Mouse (Mus musculus): Measurements from ENCODE around the gene Ddx17. TPM values are rescaled to one million over a fixed set of nuclear protein-coding genes. Genes with fewer than 3 reads are reported as not detected.
A peak's percentile ranks its signal among the peaks of the same experiment; 100 is the strongest.

The Ddx17 gene
- polyA plus RNA-seq, 1 experiment from 2014 or later = 62.9 TPM

DNA sequence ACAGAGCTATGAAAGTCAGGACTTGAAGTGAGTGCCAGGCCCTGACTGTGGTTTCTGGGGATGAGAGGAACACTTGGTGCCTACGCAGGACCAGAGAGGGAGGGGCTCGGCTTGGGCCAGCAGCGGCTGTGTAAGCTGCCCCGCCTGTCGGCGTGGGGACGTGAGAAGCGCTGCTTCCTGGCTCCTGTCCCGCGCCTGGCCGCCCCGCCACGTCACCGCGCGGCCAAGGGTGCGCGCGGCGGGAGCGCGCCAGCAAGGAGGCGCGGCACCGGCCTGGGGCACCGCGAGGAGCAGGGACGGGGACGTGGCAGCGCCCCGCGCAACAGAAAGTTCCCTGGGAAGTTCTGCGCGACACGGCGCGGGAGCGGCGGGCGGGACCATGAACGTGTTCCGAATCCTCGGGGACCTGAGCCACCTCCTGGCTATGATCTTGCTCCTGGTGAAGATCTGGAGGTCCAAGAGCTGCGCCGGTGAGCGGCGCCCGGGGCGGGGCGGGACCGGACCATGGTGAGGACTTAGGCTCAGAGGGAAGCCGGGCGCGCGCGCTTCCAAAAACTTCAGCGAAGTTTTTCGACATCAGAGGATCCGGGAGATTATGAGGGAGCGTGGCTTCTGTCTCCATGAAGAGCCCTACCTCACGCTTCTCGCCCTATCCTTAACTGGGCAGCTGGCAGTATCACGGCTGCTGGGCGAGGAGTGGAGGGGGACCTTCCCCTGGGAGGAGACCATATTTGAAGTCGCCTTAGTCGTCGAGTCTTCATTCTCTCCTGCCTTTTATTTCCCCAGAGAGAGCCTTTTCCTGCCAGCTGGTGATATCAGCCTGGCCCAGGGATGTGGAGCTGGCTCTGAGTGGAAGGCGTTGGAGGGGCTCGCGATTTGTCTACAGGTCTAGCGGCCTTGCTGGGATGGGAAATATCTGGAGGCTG is 30.1 kb downstream of the Ddx17 start, which contains the start of gene Kdelr3:
Kdelr3 (plus strand) TSS at position 241 of the 926 bp plus-strand sequence.
- peaks cover 51% of the 10 kb centered on the region for H3K27me3 ChIP-seq
- no peaks in the 10 kb centered on the region for H3K9me3 ChIP-seq
- H3K36me3 ChIP-seq = no peaks in the 10 kb centered on the region
- WGBS = 2% methylated on average over 71 of the region's 71 CpGs
- peak within 1 kb of the TSS; percentile 72 for H3K27ac ChIP-seq
- peak; percentile 84 for ATAC-seq (ENCODE audit: low FRiP score, low read depth)
- H3K9ac ChIP-seq = peak within 1 kb of the TSS; percentile 85
- peak within 1 kb of the TSS; percentile 67 for H3K4me3 ChIP-seq
- H3K4me1 ChIP-seq = peaks cover 47% of the 10 kb centered on the region
- H3K4me2 ChIP-seq (replicated peaks) = peak within 1 kb of the TSS; percentile 82

DNA sequence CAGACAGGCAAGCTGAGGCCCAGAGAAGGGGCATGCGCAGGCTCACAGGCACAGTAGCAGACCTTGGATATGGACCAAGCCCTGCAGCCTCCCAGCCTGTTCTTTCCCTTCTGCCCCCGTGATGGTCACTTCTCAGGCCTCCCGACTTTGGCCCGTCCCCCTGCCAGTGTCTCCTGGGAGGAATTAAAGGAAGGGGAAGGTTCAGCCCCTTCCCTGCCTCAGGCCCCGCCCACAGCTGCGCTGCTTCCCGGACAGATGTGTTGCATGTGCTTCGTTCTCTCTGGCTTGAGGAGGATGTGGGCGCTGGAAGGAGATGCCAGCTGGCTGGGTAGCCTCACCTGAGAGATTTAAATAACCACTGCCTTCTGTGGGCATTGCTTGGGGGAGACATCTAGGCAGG is 32.6 kb downstream of the Ddx17 start:
- 5% methylated on average over 9 of the region's 9 CpGs for WGBS
- Histone ChIP-seq H3K4me2 (replicated peaks) (no peak overlapping the region), H3K36me3 (no peaks in the 10 kb centered on the region), H3K9ac (0 out of 2 replicates have a peak overlapping the region, but pooled peaks have one; percentile 32), H3K9me3 (no peaks in the 10 kb centered on the region), H3K27ac (no peak overlapping the region), H3K27me3 (peaks cover 76% of the 10 kb centered on the region), H3K4me1 (peaks cover 46% of the 10 kb centered on the region), H3K4me3 (no peak overlapping the region)
- no peak for ATAC-seq (ENCODE audit: low FRiP score, low read depth)

DNA sequence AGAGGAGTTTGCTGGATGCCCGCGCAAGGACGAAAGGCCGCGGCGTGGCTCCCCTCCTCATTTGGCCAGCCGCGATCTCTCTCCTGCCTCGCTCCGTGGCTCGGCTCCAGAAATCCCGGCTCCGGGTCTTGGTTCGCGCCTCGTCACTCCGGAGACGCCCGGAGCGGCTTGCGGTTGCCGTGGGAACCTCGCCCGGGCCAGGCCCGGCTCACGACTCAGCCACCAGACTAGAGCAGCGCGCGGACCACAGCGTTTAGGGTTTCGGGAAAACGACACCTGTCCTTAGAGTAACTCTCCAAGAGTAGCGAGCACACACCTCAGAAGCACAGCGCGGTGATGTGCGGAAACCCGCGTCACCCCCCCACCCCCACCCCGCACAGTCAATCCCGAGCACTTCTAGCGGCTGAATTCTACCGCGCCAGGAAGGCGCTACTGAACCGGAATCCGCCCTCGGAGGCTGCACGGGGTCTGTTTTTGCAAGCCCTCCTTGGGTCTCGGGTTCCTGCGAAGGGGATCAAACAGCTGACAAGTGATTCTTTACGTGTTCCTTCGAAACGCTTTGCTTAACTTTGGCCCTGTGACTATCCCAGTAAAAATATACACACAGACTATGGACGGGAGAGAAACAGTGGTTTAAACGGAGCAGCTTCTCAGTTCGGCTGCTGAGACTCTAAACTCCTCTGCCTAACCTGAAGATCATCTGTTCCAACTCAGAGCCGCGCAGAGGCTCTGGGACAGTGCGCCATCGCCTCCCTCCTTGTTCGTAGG is 34.8 kb downstream of the Ddx17 start:
- Histone ChIP-seq H3K36me3 (no peaks in the 10 kb centered on the region), H3K4me3 (peak overlapping the region; percentile 40), H3K4me2 (replicated peaks) (peak overlapping the region; percentile 73), H3K9ac (peak overlapping the region; percentile 50; the same call in 1 of the 2 replicates), H3K4me1 (peaks cover 25% of the 10 kb centered on the region), H3K9me3 (no peaks in the 10 kb centered on the region), H3K27me3 (peaks cover 83% of the 10 kb centered on the region), H3K27ac (no peak overlapping the region)
- ATAC-seq (ENCODE audit: low FRiP score, low read depth) = peak; percentile 74
- WGBS = under 1% methylated on average over 61 of the region's 61 CpGs

DNA sequence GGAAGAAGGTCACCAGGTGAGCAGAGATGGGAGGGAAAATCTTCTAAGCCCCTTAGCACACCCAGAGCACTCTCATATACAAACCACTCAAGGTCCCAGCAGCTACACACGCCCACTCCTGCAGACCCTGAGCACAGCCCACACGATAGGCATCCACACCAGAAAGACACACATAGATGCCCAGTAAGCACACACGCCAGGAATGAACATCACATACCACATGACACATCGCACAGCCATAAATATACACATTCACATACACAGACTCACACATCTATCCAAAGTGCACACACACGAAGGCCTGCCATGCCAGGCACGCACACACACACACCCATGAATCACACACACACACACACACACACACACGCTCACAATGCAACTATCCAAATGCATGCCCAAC is 36.1 kb downstream of the Ddx17 start:
- no peaks in the 10 kb centered on the region for H3K9me3 ChIP-seq
- H3K9ac ChIP-seq = no peak overlapping the region
- H3K27ac ChIP-seq = no peak overlapping the region
- H3K4me3 ChIP-seq = no peak overlapping the region
- H3K4me2 ChIP-seq (replicated peaks) = no peak overlapping the region
- WGBS = 76% methylated on average over 7 of the region's 7 CpGs
- ATAC-seq (ENCODE audit: low FRiP score, low read depth) = no peak
- H3K4me1 ChIP-seq = peaks cover 31% of the 10 kb centered on the region
- H3K36me3 ChIP-seq = no peaks in the 10 kb centered on the region
- H3K27me3 ChIP-seq = peaks cover 90% of the 10 kb centered on the region

DNA sequence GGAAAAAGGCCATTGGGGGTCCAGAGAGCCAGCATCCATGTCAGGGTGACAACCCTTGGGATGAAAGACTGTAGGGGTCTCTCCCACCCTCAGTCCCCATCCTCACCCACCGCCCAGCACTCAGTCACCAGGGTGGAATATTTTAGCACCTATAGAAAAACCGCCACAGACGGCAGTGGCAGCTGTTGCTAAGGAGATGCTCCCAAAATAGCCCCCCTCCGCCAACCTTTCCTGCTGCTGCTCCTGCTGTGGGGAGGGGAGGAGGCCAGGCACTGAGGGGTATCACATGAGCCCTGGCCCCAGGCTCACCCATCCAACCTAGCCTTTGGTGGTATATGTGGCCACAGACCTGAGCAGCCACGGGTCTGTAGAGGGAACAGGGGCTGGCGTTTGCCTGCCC is 36.5 kb downstream of the Ddx17 start:
- 36% methylated on average over 6 of the region's 6 CpGs for WGBS
- Histone ChIP-seq H3K9ac (no peak overlapping the region), H3K27me3 (peaks cover 90% of the 10 kb centered on the region), H3K4me2 (replicated peaks) (no peak overlapping the region), H3K4me3 (no peak overlapping the region), H3K9me3 (no peaks in the 10 kb centered on the region), H3K4me1 (peaks cover 36% of the 10 kb centered on the region), H3K36me3 (no peaks in the 10 kb centered on the region), H3K27ac (no peak overlapping the region)
- ATAC-seq (ENCODE audit: low FRiP score, low read depth) = no peak

DNA sequence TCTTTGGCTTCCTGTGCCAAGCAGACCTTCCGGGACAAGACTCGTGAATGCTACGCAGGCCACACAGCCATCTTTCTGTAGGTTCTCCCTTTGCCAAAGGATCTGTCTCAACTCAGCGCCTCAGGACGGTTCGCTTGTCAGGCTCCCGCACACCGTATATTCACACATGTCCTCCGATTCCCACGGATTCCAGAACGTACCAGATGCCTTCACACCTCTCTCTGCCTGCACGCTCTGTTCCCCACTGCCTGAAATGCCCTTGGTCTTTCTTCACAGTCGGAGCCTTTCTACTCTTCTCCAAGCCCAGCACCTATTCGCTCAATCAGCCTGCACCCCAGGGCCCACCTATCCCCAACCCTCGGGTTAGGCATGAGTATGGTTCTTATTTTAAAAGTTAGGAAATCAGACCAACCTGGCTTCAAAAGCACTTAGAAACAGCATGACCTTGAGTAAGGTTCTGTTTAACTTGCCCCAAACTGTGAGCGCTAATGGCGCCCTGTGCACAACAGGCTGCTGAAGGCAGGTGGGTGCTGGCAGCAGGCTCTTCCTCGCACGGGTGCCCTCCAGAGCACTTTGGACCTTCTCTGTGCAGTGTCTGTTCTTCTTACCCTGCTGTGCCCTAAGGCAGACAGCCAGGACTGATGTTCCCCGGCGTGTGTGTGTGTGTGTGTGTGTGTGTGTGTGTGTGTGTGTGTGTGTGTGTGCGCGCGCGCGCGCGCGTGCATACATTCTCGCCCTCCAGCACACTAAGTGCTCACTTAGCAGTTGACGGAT is 39.3 kb downstream of the Ddx17 start:
- no peak overlapping the region for H3K4me2 ChIP-seq (replicated peaks)
- no peaks in the 10 kb centered on the region for H3K9me3 ChIP-seq
- H3K27me3 ChIP-seq = peaks cover 91% of the 10 kb centered on the region
- H3K36me3 ChIP-seq = no peaks in the 10 kb centered on the region
- H3K4me1 ChIP-seq = peaks cover 28% of the 10 kb centered on the region
- no peak overlapping the region for H3K9ac ChIP-seq
- no peak overlapping the region for H3K4me3 ChIP-seq
- H3K27ac ChIP-seq = no peak overlapping the region
- ATAC-seq (ENCODE audit: low FRiP score, low read depth) = no peak
- 46% methylated on average over 31 of the region's 31 CpGs for WGBS

DNA sequence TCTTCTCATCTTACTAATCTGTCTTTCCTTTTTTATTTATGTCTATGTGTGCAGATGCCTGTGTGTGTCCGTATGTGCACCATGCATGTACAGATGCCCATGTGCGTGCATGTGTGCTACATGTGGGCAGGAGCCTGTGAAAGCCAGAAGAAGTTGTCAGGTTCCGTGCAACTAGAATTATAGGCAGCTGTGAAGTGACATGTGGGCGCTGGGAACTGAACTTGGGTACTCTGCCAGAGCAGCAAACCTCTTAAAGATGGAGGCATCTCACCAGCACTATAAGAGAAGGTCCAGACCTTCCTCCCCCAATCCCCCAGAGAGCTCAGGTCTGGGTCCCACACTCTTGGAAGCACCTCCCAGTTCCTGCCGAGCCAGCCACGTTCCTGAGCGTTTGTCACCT is 40.1 kb downstream of the Ddx17 start:
- 32% methylated on average over 7 of the region's 7 CpGs for WGBS
- H3K9ac ChIP-seq = no peak overlapping the region
- peak overlapping the region; percentile 100; the same call in 1 of the 2 replicates for H3K4me2 ChIP-seq (replicated peaks)
- H3K9me3 ChIP-seq = no peaks in the 10 kb centered on the region
- H3K4me1 ChIP-seq = peaks cover 22% of the 10 kb centered on the region
- peaks cover 99% of the 10 kb centered on the region for H3K27me3 ChIP-seq
- ATAC-seq (ENCODE audit: low FRiP score, low read depth) = no peak
- peak overlapping the region; percentile 60; the same call in 1 of the 2 replicates for H3K4me3 ChIP-seq
- H3K36me3 ChIP-seq = no peaks in the 10 kb centered on the region
- H3K27ac ChIP-seq = no peak overlapping the region

DNA sequence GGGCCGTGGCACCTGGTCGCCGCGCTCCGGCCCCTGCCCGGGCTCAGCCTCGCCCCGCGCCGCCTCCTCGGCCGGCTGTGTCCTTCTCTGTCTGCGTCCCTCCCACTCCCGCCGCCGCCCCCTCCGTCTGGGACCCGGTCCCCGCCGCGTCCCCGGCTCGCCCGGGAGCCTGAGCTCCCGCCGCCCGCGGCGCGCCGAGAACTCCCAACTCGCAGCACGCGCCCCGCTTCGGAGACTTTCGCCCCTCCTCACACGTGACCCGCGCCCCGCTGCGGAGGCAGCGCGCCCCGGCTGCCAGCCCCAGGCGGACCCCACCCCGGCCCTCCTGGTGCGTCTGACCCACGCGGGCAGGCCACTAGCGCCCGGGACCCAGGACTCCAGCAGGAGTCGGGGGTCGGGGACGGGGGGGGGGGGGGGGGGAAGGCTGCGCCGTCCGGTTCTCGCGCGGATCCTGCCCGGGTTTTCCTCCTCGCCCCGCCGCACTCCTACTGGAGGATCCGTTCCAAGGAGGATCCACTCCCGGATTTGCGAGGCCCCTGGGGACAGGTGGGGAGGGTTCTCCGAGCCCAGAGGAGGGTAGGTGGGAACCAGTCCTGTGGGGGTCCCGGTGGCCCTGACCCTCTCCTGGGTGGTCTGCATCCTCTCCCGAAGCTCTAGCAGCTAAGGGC is 40.8 kb downstream of the Ddx17 start:
- ATAC-seq (ENCODE audit: low FRiP score, low read depth) = peak; percentile 41
- H3K4me2 ChIP-seq (replicated peaks) = peak overlapping the region; percentile 100
- no peak overlapping the region for H3K27ac ChIP-seq
- H3K27me3 ChIP-seq = peaks cover 99% of the 10 kb centered on the region
- no peaks in the 10 kb centered on the region for H3K9me3 ChIP-seq
- no peaks in the 10 kb centered on the region for H3K36me3 ChIP-seq
- WGBS = under 1% methylated on average over 36 of the region's 71 CpGs
- peak overlapping the region; percentile 69 for H3K9ac ChIP-seq
- H3K4me3 ChIP-seq = peak overlapping the region; percentile 60
- peaks cover 18% of the 10 kb centered on the region for H3K4me1 ChIP-seq

DNA sequence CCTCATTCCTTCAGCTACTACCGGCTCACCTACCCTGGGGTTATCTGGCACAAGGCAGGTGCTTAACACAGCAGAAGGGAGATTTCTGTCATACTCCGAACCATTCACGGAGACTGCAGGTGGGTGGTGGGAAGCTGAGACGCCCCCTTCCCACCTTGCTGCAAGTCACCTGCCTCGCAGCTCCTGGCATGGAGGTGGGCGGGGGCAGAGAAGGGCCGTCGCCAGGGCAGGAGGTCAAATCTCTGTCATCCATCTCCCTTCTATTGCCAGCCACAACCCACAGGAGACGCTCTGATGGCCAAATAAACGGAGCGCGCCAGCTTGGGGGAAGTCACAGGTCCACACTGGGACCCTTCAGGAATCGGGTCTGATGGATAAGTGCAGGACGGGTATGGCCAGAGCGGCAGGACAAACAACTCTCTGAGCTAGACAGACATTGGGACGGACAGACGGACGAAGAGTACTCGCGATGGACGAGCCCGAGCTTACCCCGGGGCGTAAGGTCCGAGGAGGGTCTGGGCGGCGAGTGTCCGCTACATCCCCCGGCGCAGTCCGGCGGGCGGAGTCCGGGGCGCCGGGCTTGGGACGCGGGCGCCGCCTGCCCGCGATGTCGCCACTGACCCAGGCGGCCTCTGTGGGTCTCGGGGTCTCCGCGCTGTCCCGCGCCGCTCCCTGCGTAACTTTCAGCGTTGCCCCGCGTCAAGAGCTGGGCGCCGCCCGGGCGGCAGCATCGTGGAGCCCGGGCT is 41.7 kb downstream of the Ddx17 start, which contains the start of gene Kcnj4:
Kcnj4 (minus strand) TSS at position 535 of the 746 bp plus-strand sequence.
- Histone ChIP-seq H3K4me1 (peaks cover 18% of the 10 kb centered on the region), H3K4me3 (peak within 1 kb of the TSS; percentile 60), H3K36me3 (no peaks in the 10 kb centered on the region), H3K27ac (no peak within 1 kb of the TSS), H3K9ac (peak within 1 kb of the TSS; percentile 69), H3K27me3 (peaks cover 99% of the 10 kb centered on the region), H3K9me3 (no peaks in the 10 kb centered on the region), H3K4me2 (replicated peaks) (peak within 1 kb of the TSS; percentile 100)
- WGBS = under 1% methylated on average over 60 of the region's 60 CpGs
- ATAC-seq (ENCODE audit: low FRiP score, low read depth) = no peak

DNA sequence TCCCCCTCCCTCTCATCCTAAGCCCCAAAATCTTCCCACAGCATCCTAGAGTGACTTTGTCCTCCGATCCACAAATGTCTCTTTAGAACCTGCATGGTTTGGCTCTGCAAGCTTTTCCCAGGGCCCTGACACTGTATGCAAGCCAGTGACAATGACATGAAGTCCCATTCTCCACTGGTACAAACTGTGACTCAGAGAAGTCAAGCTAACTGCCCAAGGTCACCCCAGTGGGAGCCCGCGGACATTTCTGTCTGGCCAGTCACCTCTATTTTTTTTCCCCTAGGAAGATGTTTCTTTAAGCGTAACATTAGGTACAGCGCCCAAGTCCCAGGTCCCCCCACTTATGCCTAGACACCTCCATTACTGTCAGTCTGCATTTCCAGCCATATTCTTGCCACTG is 43.1 kb downstream of the Ddx17 start:
- Histone ChIP-seq H3K4me2 (replicated peaks) (no peak overlapping the region), H3K9ac (no peak overlapping the region), H3K4me3 (no peak overlapping the region), H3K36me3 (no peaks in the 10 kb centered on the region), H3K4me1 (peaks cover 18% of the 10 kb centered on the region), H3K27me3 (peaks cover 98% of the 10 kb centered on the region), H3K9me3 (no peaks in the 10 kb centered on the region), H3K27ac (no peak overlapping the region)
- ATAC-seq (ENCODE audit: low FRiP score, low read depth) = no peak
- WGBS = 68% methylated on average over 5 of the region's 5 CpGs
